Mouse (Mus musculus): ENCODE results near the gene Gm17509.
A peak's percentile ranks its signal among the peaks of the same experiment; 100 is the strongest.
"Not testable (repeated sequence)": the region's sequence is repeated elsewhere in the genome, so short reads cannot be mapped to it uniquely, and the experiment has no call there.

Gene Gm17509

GRCm38 (mm10) chr13:117204685-117205084 is 16.2 kb downstream of the Gm17509 start:
- DNase-seq: no peak

- no peak for DNase-seq
Observed at GRCm38 (mm10) chr13:117202755-117203471, 18.0 kb downstream of the Gm17509 start.

DNA sequence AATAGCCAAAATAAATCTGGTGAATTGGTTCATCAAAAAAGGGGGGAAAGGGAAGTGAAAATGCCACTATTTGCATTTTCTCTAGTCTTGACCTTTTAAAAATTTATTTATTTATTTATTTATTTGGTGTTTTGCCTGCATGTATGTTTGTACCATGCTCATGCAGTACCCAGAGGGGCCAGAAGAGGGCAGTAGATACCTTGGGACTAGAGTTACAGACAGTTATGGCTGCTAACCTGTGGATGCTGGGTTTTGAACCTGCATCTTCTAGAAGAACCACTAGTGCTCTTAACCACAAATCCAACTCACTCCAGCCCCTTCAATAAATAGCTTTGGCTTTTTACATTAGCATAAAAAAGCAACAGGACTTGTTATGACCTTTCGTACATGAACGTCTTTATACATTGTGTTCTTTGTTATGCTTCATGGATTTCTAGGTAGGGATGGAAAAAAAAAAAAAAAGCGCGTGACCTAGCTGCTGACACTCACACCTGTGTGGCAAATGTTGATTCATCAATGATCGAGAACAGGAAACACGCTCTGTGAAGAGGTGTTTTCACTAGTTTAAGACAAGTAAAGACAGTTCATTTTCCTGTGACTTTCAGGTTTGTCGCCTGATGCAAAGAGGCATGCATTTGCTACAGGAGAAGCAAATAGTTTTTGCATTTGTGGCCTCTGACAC is 22.3 kb downstream of the Gm17509 start:
- peak; percentile 86 for DNase-seq

GRCm38 (mm10) chr13:117197666-117198065 is 23.2 kb downstream of the Gm17509 start:
- DNase-seq: no peak

- DNase-seq: no peak
Observed at GRCm38 (mm10) chr13:117195569-117196495, 25.0 kb downstream of the Gm17509 start.

DNA sequence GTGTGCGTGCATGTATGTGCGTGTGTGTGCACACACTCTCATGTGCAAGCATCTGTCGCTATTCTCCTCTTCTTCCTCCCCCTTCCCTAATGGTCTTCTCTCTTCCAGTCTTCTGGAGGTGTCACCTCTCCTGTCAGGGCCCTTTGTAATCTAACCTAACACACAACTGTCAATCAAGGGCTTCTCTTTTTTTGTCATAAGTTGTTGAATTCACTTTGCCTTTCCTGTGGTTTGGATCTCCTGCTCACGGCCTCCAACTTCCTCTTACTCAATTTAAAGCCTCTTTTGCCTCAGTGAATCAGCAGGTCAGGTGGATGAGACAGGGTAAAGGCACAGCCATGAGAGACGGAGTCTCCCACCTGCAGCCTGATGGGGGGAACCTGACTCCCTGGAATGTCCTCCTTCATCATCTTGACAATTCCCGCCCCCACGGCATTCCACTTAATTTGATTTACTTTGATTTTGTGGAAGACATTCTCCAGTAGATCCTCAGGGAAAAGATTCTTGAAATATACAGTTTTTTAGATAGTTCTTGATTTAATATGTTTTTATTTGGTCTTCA is 27.4 kb downstream of the Gm17509 start:
- no peak for DNase-seq

- DNase-seq: no peak
Observed at GRCm38 (mm10) chr13:117192161-117192560, 28.7 kb downstream of the Gm17509 start.

DNA sequence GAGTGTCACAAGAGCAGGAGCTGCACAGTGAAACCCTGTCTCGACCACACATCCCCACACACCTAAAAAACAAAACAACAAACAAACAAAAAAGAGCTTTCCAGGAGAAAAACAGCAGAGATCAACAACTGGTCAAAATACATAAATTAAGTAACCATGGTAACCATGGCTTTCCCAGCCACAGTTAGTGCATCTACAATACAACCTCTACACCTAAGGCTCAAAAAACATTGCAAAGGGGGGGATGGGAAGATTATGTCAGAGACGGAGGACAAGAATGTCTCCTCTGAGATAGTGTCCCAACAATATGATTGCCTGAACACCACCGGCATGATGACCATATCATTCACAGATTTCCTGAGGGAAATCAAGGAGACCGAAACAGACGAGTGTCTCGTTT is 35.5 kb downstream of the Gm17509 start:
- no peak for DNase-seq

GRCm38 (mm10) chr13:117183288-117183687 is 37.6 kb downstream of the Gm17509 start:
- DNase-seq: no peak

DNA sequence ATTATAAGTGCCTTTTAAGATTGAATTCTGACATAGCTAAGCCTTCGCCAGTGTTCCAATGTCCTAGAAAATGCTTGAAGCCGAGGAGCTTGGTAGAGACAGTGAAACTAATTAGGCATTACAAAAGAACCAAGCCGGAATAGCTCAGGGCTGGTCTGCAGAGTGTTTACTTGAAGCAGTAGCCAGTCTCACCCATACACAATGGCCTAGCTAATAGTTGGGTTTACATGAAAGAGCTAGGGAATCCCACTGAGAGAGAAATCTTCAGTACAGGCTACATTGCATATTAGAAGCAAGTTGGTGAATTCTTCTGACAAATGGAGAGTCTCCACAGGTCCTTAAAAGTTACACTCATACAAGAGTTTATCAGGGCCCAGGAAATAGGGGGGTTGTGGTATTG is 40.0 kb downstream of the Gm17509 start:
- DNase-seq: not testable (repeated sequence)
